Mouse (Mus musculus): ENCODE results near the gene Rab3gap1.

The Rab3gap1 gene

DNA sequence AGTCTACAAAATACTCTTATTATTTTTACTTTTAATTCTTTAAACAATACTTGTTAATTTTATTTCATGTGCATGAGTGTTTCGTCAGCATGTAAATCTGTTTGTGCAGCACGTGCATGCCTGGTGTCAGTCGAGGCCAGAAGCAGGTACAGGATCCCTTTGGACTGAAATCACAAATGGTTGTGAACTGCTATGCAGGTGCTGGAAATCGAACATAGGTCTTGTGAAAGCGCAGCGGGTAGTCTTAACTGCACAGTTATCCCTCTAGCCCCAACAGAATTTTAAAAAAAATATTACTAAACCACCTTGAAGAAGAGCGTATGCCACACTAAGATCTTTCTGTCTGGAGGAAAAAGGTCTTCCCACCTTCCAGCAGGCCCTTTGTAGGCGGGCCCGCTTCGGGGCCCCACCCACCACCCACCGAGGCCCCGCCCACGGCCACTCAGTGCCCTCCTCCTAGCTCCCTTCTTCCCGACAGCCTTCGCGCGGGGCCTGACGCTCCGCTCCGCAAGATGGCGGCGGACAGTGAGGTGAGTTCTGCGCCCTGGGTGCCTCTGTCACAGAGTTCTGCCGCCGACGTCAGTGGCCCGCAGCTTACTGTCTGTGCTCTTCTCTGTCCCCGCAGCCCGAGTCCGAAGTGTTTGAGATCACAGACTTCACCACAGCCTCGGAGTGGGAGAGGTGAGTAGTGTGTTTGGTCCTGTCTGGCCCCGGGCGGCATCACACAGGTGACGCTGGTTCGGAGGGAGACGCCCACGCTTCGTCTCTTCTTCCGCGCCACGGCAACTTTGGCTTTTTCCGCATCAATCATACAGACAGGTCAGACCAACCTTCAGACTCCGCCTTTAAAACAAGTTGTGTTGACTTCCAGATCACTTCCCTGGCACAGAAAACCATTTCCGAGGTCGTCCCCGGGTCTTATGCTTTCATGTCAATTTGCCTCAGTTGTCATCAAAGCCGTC is at the start of gene Rab3gap1:
Gene Rab3gap1 (plus strand): TSS at position 474 of the 962 bp plus-strand sequence.
- peak; percentile 92 for DNase-seq

DNA sequence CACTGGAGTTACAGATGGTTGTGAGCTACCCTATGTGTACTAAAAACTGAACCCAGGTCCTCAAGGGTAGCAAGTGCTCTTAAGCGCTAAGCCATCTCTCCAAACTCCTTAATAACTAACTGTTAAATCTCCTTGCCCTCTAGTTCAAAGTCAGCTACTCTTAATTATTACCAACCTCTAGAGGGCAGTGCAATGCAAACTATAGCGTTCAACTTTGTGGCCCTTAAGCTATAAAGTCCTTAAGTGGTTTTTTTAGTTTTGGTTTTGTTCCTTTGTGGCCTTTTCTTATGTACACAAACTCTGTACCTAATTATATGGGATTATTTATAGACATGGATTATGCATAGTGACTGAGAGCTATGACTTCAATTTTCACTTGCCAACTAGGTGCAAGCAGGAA is 41.2 kb upstream of the Rab3gap1 start:
- DNase-seq = no peak

DNA sequence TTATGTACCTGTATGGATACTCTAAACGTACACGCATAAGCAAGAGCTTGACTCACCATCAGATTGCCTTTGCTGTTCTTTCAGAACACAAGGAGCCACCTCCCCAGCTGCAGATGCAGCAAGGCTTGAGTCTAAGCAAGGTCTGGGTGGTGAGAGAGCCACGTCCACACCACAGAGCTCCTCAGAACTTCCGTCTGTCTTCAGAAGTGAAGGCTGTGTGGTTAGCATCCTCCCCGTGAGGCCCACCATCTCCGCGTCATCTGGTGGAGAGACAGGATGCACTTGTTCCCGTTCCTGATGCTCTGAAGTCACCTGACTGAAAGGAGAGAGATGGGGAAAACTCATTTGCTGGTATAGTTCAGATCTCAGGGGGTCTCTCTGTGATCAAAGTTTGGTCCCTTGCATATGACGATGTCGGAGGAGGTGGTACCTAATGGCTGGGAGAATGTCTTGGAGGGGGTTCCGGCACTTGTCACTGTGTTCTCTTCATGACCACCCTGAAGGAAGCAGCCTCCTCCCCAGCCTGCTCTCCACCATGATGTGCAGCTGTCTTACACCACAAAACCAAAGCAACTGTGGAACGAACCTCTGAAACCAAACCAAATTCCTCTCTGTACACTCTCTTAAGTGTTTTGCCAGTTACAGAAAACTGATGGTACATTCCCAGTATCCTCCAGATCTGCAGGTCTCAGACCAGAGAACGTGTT is 38.2 kb upstream of the Rab3gap1 start:
- DNase-seq = no peak

GRCm38 (mm10) chr1:127833714-127834113 is 34.9 kb upstream of the Rab3gap1 start:
- no peak for DNase-seq

- no peak for DNase-seq
Observed at GRCm38 (mm10) chr1:127834202-127834601, 34.4 kb upstream of the Rab3gap1 start.

DNA sequence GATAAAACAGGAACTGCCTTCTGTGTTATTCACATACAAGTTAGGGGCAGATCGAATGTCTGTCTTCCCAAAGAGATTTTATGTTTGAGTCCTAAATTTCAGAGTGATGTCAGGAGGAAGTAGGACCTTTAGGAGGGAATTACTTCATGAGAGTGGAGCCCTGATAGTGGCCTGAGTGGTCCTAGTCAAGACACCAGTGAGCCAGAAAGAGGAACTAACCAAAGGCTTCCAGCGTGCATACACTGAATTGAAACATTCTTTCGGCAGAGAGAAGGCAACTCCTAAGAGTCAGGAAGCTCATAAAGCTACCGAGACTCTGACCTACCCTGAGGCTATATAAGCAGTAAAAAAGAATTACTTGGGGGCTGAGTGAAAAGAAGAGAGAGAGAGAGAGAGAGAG is 32.0 kb upstream of the Rab3gap1 start:
- DNase-seq = no peak

DNA sequence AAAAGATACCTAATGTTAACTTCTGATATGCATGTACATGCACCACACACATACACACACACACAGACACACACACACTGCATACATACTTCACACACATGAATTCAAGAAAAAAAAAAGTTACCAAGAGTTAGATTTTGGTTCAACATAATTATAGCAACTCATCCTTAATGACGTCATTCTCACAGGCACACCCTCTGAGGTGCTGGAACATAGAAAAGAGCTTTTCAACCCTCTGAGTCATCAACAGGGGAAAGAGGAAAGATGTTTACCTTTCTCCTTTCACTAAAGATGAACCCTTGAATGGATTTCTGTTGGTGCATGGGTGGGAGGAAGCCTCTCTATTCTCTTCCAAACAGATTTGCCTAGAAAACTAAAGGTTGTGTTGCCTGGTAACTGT is 30.0 kb upstream of the Rab3gap1 start:
- no peak for DNase-seq

GRCm38 (mm10) chr1:127845472-127845871 is 23.1 kb upstream of the Rab3gap1 start:
- DNase-seq = no peak

- no peak for DNase-seq
Observed at GRCm38 (mm10) chr1:127850075-127850610, 18.4 kb upstream of the Rab3gap1 start.

DNA sequence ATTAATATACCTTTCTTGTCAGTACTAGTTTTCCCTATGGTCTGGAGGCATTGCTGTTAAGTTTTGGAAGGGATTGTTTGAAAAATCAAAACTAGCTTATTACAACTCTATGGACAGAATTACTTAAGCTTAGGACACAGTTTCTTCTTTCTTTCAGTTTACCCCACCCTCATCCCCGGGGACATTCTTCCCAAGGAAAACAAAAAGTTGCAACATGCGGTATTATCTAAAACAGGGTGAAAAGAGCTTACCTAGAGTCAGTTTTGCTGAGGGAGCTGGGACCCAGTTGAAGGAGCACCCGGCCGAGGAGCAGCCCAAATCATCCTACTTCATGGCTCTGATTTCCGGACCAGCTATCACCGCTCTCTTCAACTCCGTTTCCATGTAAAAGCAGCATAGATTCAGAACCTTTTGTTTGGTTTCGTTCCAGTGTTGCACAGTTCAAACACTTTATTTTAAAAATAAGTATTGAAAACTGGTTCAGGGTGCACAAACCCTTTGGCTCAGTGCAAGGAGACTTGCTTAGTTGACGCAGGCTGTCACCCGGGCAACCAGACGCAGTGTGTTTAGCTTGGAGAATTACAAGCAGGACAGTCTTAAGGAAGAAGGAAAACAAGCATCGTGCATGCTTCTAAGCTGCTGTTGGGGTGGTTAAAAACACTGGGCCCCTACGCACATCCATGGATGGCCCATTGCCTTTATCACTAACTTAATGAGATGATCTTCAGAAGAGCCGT is 13.9 kb upstream of the Rab3gap1 start, which contains the start of gene Map3k19:
Gene Map3k19 (minus strand): TSS at position 546 of the 737 bp plus-strand sequence.
- no peak for DNase-seq

DNA sequence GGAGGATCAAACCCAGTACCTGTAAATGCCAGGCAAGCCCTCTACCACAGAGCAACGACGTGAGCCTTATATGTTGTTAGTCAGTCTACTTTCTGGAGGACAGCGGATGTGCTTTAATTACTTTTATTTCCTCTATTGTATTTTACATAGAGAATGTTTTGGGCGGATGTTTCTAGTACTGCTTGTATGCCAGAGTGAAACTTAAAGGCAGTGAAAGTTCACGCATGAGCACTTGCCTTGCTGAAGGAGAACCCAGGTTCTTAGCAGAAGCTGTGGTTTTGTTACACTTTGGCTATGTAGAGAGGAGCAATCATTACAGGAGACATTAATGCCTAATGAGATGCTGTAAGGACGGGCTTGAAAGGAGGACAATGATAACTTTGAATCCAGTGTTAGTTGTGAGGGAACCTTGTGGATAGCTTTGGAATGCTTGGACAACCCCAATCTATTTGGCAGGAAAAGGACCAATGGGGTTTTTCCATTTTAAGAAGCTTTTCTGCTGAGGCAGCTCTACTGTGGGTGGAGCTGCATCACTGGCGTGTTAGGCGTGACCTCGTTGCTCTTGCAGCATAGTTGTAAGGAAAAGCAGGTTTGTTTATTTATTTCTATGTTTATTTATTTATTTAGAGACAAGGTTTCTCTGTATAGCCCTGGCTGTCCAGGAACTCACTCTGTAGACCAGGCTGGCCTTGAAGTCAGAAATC is 9.5 kb upstream of the Rab3gap1 start:
- DNase-seq = no peak

GRCm38 (mm10) chr1:127859799-127860400 is 8.7 kb upstream of the Rab3gap1 start:
- DNase-seq = no peak

DNA sequence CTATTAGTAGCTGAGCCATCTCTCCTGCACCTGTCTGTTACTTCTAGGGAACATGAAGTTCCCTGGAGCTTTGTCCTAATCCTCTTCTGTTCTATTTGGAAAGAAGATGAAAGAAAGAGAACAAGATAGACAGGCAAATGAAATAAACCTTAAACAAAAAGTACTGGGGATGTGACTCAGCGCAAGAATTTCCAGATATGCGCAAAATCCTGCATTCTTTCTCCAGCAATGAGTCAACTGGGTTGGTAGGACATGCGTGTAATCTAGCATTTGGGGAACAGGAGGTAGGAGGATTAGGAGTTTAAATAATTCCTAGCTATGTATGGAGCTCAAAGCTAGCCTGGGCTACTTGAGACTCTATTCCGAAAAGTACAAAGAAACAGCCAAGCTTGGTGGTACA is 8.1 kb upstream of the Rab3gap1 start:
- no peak for DNase-seq

GRCm38 (mm10) chr1:127861900-127862299 is 6.7 kb upstream of the Rab3gap1 start:
- no peak for DNase-seq

DNA sequence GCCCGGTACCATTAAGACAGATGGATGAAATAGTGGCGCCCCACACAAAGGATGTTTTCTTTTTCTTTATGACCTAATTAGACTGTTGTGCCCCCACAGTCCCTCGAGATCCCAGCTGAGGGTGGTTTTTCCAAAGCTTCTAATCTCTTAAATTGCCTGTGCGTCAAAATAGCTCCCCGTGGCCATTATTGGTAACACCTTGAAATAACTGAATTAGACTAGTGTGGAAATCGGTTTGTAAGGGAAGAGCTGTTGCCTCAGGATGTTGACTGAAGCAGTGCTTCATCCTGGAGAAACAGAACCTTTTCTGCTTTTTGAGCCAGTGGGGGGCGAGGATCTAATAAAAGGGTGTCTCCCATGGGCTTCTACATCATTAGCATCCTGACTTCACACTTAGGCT is 4.8 kb upstream of the Rab3gap1 start:
- no peak for DNase-seq

DNA sequence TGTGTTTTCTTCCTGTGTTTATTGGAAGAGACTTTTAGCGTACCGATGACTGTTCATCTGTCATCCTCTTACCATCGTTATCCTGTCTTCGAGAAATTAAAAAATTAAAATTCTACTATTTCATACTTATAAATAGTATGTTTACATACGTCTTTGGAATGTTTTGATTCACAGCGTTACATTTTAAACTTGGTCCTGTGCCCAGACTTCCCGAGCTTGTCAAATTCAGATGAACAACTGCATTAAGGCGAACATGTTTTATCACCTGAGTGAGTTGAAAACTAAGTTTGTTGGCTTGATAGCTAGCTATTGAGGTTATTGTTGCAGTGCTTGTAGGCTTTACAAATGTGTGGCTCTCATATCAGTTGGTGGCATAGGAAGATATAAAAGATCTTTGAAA is 703 bp downstream of the Rab3gap1 start:
- DNase-seq = no peak

DNA sequence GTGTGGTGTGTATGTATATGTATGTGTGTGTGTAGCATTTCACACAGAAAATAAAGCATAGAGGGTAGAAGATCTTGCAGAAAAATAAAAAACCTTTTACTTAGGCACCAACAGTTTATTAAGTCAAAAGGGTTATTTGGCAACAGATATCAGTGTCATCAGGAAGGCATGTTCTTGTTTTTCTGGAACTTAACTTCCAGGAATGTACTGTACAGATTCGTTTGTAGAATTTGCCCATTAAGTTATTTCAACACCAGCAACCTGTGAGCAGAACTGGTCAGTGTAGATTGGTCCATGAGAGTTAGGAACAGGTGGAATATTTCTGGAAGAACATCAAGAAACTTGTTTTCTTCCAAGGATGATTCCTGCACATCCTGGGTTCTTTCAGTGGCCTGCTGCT is 30.8 kb downstream of the Rab3gap1 start:
- no peak for DNase-seq

DNA sequence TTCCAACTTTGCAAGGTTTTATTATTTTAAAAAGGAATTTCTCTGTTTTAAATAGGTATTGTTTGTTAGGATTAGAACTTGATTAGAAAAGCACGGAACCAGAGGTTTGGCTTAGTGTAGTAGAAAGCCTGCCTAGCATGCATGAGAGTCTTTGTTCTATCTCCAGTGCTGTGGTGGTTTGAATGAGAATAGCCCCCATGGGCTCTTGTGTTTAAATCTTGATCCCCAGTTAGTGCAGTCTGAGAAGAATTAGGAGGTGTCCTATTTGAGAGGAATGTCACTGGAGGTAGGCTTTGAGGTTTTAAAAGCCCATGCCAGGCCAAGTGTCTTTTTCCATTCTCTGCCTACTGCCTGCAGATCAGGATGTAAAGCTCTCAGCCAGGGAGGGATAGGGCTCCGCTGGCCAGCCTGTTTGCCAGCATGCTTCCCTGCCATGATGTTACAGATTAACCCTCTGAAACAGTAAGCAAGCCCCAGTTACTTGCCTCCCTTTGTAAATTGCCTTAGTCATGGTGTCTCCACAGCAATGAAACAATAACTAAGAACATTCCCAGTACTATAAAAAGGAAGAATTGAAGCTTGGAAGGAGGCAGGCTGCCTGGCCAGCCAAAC is 36.3 kb downstream of the Rab3gap1 start:
- peak; percentile 12 for DNase-seq

- DNase-seq = no peak
Observed at GRCm38 (mm10) chr1:127913116-127913515, 44.5 kb downstream of the Rab3gap1 start.

DNA sequence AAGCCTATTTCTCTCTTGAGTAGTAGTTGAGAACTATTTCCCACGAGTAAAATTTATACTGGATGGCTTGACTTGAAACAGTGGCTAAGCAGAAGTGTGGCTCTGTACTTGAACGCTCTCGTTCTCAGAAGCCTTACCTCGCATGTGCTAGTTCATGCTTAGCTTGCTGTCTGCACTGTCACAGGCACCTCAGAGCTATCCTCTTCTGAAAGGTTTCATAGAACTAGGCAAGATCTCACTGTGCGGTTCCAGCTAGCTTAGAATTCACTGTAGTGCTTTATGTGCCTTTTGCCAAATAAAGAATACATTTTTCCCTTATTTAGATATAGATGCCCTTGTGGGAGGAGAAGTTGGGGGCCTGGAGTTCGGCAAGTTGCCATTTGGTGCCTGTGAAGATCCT is 46.7 kb downstream of the Rab3gap1 start:
- DNase-seq = no peak

GRCm38 (mm10) chr1:127915802-127916201 is 47.2 kb downstream of the Rab3gap1 start:
- DNase-seq = no peak
